8 mouse cellular contexts compared by ENCODE assay signal in the genomic region with DNA sequence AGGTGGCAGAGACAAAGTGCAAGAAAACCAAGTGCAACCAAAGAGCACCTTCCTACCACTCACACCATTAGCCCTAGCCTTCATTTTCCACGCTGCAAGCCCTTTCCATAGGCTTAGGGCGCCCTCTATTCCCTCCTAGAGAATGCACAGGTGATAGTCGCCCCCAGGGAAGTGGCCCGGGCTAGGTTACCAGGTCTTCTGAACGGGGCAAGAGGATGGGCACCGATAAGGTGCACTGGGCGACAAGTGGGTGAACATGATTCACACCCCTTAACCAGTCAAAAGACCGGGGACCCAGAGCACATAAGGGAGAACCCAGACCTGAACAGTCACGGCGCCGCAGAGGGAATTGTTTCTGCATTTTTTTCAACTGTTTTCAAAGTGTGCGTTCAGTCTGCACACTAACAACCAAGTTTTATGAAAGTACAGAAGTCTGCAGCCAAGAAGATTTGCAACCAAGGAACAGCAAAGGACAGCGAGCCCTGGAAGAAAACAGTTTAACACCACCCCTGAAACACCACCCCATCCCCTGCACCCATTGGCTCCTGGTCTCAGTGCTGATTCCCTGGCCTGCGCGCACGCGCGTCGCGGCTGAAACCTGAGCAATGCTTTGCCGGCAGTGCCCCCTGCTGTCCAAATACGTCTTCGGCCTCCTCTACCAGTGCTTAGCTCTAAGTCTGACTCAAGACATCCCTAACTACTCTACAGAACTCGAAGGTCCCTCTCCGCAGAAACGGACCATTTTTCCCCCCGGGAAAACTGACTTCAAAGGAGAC. TPM values are rescaled to one million over a fixed set of nuclear protein-coding genes. Genes with fewer than 3 reads are reported as not detected.
DNase-seq lines count a peak whose midpoint lies in the region; ATAC-seq and TF ChIP-seq lines count a peak whose summit lies in the region.

No protein-coding gene starts in this region.

- H3K27ac ChIP-seq in forebrain, embryonic 13.5 days: no peak overlapping the region
- peak overlapping the region; percentile 70 for H3K27ac ChIP-seq in neural tube, embryonic 15.5 days (replicated peaks)

- peak; percentile 97 for ATAC-seq in forebrain, embryonic 13.5 days
- peak; percentile 96 for ATAC-seq in neural tube, embryonic 15.5 days (ENCODE audit: low FRiP score)

- H3K36me3 ChIP-seq in E14TG2a.4 (ENCODE audit: insufficient read depth, low read length): no peaks in the 10 kb centered on the region
- 0 out of 2 replicates have a peak, but pooled peaks cover under 1% of the 10 kb centered on the region for H3K36me3 ChIP-seq in forebrain, embryonic 13.5 days (ENCODE audit: poor library complexity, severe bottlenecking)
- H3K36me3 ChIP-seq in neural tube, embryonic 15.5 days: no peaks in the 10 kb centered on the region

- peak overlapping the region; percentile 54 for H3K9ac ChIP-seq in forebrain, embryonic 13.5 days
- peak overlapping the region; percentile 48 for H3K9ac ChIP-seq in neural tube, embryonic 15.5 days (replicated peaks)

- H3K4me2 ChIP-seq in forebrain, embryonic 13.5 days: peak overlapping the region; percentile 75
- peak overlapping the region; percentile 94 for H3K4me2 ChIP-seq in neural tube, embryonic 15.5 days

- peak overlapping the region; percentile 77 for H3K4me3 ChIP-seq in E14TG2a.4 (replicated peaks; ENCODE audit: low read length)
- peak overlapping the region; percentile 45 for H3K4me3 ChIP-seq in forebrain, embryonic 13.5 days
- H3K4me3 ChIP-seq in neural tube, embryonic 15.5 days (replicated peaks): peak overlapping the region; percentile 48

- whole genome bisulfite sequencing in forebrain, embryonic 13.5 days: 2% methylated on average over 27 of the region's 27 CpGs
- WGBS in neural tube, embryonic 15.5 days: 2% methylated on average over 27 of the region's 27 CpGs

- H3K4me1 ChIP-seq in E14TG2a.4 (replicated peaks; ENCODE audit: low read depth, low read length): peaks cover 9% of the 10 kb centered on the region
- no peaks in the 10 kb centered on the region; the same call in 1 of the 2 replicates for H3K4me1 ChIP-seq in forebrain, embryonic 13.5 days
- peaks cover 12% of the 10 kb centered on the region for H3K4me1 ChIP-seq in neural tube, embryonic 15.5 days

- TF ChIP-seq CTCF in E14TG2a.4 (conservative IDR thresholded peaks at IDR 0.05; ENCODE audit: low read length): peak; percentile 60

- no peaks in the 10 kb centered on the region for H3K9me3 ChIP-seq in E14TG2a.4 (ENCODE audit: low read length)
- no peaks in the 10 kb centered on the region for H3K9me3 ChIP-seq in forebrain, embryonic 13.5 days (replicated peaks)
- no peaks in the 10 kb centered on the region for H3K9me3 ChIP-seq in neural tube, embryonic 15.5 days (replicated peaks)

- intact Hi-C loops in heart, postnatal 14 days (cut with DNase I): loop anchor here (1.0 to 10.0 kb wide), 5 partner anchors 77 to 1007 kb away; partner anchors contain the start of genes Chst15, Hmx2 and Hmx3

- peak; percentile 92 for DNase-seq in c-Kit-positive CD71-positive TER-119-positive erythroid progenitor cells, embryonic 14.5 days (ENCODE audit: low spot score)
- DNase-seq in heart, postnatal 14 days: peak; percentile 97
- DNase-seq in layer of hippocampus, adult 11-12 months (ENCODE audit: low spot score): peak; percentile 98
- DNase-seq in lung, adult 18-20 months: peak; percentile 94 to 95
- peak; percentile 88 for DNase-seq in testis, postnatal 14 days (ENCODE audit: low spot score)

- peaks cover 24% of the 10 kb centered on the region for H3K27me3 ChIP-seq in E14TG2a.4 (ENCODE audit: insufficient read depth, low read length)
- no peaks in the 10 kb centered on the region for H3K27me3 ChIP-seq in forebrain, embryonic 13.5 days
- H3K27me3 ChIP-seq in neural tube, embryonic 15.5 days (replicated peaks): no peaks in the 10 kb centered on the region

RNA-seq across cellular contexts. Expression of gene Oat, which starts 24.7 kb away (rescaled TPM):
- 115 and 123 TPM in 2 replicates for polyA plus RNA-seq in forebrain, embryonic 13.5 days (2015; fragmentation: Nextera tagmentation; extraction: Ambion mirVana)
- total RNA-seq in heart, postnatal 14 days (2021): 100 to 1,000 TPM; 120 to 122 TPM
- 105 and 153 TPM in 2 replicates for polyA plus RNA-seq in neural tube, embryonic 15.5 days (2015; fragmentation: Nextera tagmentation; extraction: Ambion mirVana)

RNA-seq across cellular contexts. Expression of gene Nkx1-2, which starts 47.9 kb away (rescaled TPM):
- polyA plus RNA-seq in forebrain, embryonic 13.5 days (2015; fragmentation: Nextera tagmentation; extraction: Ambion mirVana): 0.08 TPM in 1 of 2 replicates, not detected in the other
- total RNA-seq in heart, postnatal 14 days (2021): not detected
- 0.11 and 0.46 TPM in 2 replicates for polyA plus RNA-seq in neural tube, embryonic 15.5 days (2015; fragmentation: Nextera tagmentation; extraction: Ambion mirVana)

RNA-seq across cellular contexts. Expression of gene Lhpp, which starts 58.9 kb away (rescaled TPM):
- polyA plus RNA-seq in forebrain, embryonic 13.5 days (2015; fragmentation: Nextera tagmentation; extraction: Ambion mirVana): 14.5 and 16.8 TPM in 2 replicates
- 10 to 100 TPM; 12.9 to 13.6 TPM for total RNA-seq in heart, postnatal 14 days (2021)
- polyA plus RNA-seq in neural tube, embryonic 15.5 days (2015; fragmentation: Nextera tagmentation; extraction: Ambion mirVana): 41.4 and 46.9 TPM in 2 replicates
